Mouse (Mus musculus) large intestine, adult 2 months (tissue): Measurements from ENCODE around the gene Akap2. TPM values are rescaled to one million over a fixed set of nuclear protein-coding genes. Genes with fewer than 3 reads are reported as not detected.

Experiments used
- DNase-seq: peaks from one replicate; pipeline ENCODE4 v3.0.0-alpha.2; 2012; ENCODE audit warnings: low read depth, low spot score
- WGBS: fragments of 180-500 bp; shearing (Covaris S2); methylation state at CpG from one replicate; pipeline ENCODE4 v1.1.7; 2018; 5-methylcytosine and 5-hydroxymethylcytosine counted together
- polyA plus RNA-seq: library from polyadenylated mRNA; depleted of rRNA; stranded (reverse); fragments of >200 nt; gene quantifications from 2 replicates; pipeline ENCODE4 v1.2.3, GENCODE M21; 2012

Gene Akap2
- polyA plus RNA-seq, 1 experiment, result 7.4 TPM

- 74% methylated on average over 3 of the region's 3 CpGs for WGBS
- DNase-seq, result no peak
Observed at GRCm38 (mm10) chr4:57847676-57848075, 130.2 kb downstream of the Akap2 start.

DNA sequence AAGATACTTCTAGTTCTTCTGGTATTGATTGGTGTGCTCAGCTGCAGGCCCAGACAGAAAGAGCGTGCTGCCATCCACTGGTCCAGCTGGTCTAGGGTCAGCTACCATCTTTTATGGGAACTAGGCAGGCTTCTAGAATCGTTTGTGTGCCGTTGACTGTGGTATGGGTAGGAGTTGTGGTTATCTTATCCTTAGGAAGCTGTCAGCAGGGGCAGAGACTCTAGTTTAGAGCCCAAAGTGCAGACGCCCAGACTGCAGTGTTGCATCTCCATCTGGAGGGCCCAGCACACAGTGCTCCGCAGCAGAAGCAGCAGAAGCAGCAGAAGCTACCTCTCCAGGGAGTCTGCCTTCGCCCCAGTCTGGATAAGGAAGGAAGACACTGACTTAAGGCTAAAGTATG lies 132.0 kb downstream of the Akap2 start:
- no peak for DNase-seq
- WGBS, result 77% methylated on average over 6 of the region's 6 CpGs

DNA sequence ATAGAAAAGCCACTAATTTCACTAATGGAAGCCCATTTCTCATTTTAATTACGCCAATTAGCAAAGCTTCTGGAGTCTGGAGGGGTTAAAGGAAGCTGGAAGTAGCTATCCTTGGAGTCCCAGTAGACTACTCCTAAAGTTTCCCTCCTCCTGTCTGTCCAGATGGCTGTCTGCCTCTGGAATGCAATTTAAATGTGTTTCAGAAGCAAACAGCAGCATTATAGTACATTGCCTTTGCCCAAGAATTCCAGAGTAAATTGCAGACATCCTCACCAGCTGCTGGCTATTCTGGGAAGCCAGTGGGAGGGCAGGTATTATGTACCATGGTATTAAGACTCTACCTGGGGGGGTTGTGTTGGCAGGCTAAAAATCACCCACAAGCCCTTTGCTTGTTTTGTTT lies 134.3 kb downstream of the Akap2 start:
- WGBS, result 83% methylated on average over 1 of the region's 1 CpGs
- DNase-seq, result no peak

DNA sequence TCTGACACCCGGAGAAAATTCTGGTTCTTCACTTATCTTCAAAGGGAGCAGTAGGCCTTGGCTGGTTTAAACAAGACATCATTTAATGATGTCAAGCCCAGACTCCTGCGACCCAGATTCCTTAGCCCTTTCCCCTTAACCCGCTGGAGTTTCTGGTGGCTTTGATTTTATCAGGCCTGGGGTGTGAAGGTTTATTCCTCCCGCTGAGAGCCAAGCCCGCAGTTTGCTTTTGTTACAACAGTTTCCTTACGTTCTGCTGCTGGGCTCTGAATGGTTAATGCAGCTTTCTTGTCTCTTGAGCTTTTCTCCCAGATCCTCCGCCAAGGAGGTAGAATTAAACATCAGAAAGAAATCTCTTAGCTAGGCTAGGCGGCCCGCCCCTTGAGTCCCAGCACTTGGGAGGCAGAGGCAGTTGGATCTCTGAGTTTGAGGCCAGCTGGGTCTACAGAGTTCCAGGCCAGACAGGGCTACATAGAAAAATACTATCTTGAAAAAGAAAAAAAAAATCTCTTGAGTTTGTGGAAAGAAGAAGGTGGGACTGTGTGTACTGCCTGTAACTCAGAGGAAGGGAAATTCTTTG lies 135.1 kb downstream of the Akap2 start:
- DNase-seq, result no peak
- WGBS, result 59% methylated on average over 9 of the region's 9 CpGs

DNA sequence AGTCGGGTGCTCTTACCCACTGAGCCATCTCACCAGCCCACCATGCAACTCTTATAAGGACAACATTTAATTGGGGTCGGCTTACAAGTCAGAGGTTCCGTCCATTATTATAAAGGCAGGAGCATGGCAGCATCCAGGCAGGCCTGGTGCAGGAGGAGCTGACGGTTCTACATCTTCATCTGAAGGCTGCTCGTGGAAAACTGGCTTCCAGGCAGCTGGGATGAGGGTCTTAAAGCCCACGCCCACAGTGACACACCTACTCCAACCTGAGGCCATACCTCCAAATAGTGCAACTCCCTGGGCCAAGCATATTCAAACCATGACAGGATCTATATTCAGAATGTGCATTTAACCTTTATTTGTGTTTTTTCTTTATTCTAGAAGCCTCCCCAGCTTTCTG lies 136.7 kb downstream of the Akap2 start:
- 86% methylated on average over 6 of the region's 6 CpGs for WGBS
- DNase-seq, result no peak

DNA sequence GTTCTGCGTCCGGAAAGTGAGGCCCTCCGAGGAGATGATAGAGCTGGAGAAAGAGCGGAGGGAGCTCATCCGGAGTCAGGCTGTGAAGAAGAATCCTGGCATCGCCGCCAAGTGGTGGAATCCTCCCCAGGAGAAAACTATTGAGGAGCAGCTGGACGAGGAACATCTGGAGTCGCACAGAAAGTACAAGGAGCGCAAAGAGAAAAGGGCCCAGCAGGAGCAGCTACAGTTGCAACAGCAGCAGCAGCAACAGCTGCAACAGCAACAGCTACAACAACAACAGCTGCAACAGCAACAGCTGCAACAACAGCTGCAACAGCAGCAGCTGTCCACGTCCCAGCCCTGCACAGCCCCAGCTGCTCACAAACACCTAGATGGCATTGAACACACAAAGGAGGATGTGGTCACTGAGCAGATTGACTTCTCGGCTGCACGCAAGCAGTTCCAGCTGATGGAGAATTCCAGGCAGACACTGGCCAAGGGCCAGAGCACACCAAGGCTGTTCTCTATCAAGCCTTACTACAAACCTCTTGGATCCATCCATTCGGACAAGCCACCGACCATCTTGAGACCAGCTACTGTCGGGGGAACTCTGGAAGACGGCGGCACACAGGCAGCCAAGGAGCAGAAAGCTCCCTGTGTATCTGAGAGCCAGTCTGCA lies 138.0 kb downstream of the Akap2 start:
- WGBS, result 79% methylated on average over 18 of the region's 18 CpGs
- DNase-seq, result no peak

DNA sequence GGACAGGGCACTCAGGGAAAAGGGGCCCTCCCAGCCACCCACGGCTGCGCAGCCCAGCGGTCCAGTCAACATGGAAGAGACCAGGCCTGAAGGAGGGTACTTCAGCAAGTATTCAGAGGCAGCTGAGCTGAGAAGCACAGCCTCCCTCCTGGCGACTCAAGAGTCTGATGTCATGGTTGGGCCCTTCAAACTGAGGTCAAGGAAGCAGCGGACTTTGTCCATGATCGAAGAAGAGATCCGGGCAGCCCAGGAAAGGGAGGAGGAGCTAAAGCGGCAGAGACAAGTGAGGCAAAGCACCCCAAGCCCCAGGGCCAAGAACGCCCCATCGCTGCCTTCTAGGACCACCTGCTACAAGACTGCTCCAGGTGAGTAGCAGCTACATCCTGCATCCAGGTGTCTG lies 139.2 kb downstream of the Akap2 start:
- WGBS, result 90% methylated on average over 10 of the region's 10 CpGs
- DNase-seq, result no peak

GRCm38 (mm10) chr4:57860204-57860611 lies 142.8 kb downstream of the Akap2 start:
- DNase-seq, result no peak
- WGBS, result 63% methylated on average over 6 of the region's 6 CpGs

GRCm38 (mm10) chr4:57861166-57861565 lies 143.7 kb downstream of the Akap2 start:
- 57% methylated on average over 6 of the region's 6 CpGs for WGBS
- DNase-seq, result no peak

DNA sequence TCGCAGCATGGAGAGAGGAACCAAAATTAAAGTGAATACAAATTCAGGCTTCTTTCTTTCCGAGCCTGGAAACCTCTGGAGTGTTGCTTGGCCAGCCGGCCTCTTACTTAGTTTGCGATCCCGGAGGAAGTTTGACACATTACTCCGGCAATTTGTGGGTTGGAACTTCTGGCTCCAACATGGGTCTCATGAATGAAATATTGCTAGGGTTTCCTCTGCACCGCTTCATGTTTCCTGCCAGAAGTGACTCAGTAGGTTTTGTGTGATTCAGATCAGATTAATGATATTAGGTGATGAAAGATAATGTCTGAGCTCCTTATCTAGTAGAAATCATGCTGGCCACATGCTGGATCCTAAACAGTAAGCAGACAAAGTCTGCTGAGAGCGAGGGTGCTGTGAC lies 144.4 kb downstream of the Akap2 start:
- DNase-seq, result no peak
- 64% methylated on average over 8 of the region's 8 CpGs for WGBS

GRCm38 (mm10) chr4:57862269-57862986 lies 145.0 kb downstream of the Akap2 start:
- 63% methylated on average over 9 of the region's 9 CpGs for WGBS
- DNase-seq, result no peak

DNA sequence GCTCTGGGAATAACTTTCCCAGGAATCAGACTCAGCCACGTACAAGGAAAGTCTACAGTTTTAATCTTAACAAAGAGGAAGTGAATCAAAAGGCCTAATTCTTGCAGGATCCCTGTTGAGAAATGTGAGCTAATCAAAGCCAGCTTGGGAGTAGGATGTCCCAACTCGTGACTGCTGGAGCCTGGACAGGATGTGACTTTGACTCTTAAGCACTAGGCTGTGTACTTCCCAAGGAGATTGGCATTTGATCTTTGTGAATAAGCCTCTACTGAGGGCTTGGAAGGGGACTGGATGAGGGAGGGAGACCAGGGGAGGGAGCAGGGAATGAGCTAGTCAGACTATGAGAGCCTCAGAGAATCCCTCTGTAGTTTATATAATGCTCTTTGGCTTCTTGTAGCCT lies 148.6 kb downstream of the Akap2 start:
- no peak for DNase-seq
- WGBS, result 23% methylated on average over 2 of the region's 2 CpGs

- WGBS, result 60% methylated on average over 9 of the region's 9 CpGs
- DNase-seq, result no peak
Observed at GRCm38 (mm10) chr4:57866990-57867389, 149.5 kb downstream of the Akap2 start.

- 65% methylated on average over 10 of the region's 10 CpGs for WGBS
- DNase-seq, result no peak
Observed at GRCm38 (mm10) chr4:57867454-57867853, 150.0 kb downstream of the Akap2 start.

- no peak for DNase-seq
- 91% methylated on average over 5 of the region's 5 CpGs for WGBS
Observed at GRCm38 (mm10) chr4:57879137-57879536, 161.7 kb downstream of the Akap2 start.

DNA sequence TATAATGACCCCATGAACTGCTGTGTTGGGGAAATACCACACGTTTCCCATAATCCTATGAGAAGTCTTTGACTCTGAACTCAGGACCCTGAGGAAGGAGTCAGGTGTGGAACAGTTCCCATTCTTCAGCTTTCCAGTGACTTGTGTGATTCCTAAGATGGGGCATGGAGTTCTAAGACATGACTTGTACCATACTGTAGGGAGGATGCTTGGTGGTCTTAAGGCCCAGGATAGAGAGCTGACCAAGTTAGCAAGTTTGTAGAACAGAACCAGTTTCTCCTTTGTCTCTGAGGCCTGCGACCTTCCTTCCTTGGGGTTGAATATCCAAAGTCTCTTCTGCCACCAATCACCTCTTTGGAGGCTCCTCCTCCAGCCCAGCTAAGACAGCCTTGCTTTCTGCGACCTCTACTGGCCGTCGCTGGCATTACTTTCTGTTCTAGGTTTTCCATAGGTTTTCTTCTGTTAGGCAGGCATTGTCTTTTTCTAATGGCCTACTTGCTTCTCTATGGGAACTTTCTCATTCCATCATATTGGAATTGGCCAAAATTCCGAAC lies 162.4 kb downstream of the Akap2 start:
- 8% methylated on average over 6 of the region's 6 CpGs for WGBS
- peak; percentile 59 for DNase-seq

DNA sequence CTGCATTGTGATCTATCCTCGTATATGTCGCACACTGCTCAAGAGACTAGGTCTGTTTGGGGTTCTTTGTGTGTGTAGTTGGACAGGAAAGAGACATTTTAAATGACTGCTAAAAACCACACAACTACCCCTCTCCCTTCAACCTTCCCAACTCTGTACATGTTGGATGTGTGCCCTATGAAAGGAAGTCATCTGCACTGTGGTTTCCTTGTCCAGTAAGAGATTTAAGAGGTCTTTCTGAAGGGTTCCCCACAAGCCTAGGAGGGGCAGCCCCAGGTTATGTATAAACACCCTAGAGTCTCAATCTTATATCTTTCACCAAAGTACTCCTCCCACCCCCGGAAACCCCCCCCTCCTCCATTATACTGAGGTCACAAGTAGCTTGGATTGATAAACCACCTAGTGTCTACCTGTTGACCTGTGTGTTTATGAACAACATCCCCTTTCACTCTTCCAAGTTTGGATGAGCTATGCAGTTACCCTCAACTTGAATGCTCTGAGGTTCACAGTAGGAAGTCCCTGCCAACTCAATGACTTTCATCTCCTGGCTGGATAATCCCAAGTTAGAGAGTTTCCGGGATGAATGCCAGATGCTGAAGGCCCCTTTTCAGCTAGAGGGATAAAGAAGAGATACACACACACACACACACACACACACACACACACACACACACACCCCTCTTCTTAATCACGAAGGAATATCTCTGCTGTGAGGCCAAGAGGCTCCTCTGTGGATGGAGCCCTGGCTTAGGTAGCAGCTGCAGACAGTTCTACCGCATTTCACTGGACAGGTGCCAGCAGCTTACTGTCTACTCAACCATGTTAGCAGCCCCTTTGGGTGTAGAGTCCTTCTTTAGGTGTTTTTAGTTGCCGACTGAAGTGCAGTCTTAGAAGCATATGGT lies 166.3 kb downstream of the Akap2 start:
- DNase-seq, result no peak
- 54% methylated on average over 7 of the region's 7 CpGs for WGBS

- WGBS, result 80% methylated on average over 3 of the region's 3 CpGs
- no peak for DNase-seq
Observed at GRCm38 (mm10) chr4:57884511-57884910, 167.1 kb downstream of the Akap2 start.

DNA sequence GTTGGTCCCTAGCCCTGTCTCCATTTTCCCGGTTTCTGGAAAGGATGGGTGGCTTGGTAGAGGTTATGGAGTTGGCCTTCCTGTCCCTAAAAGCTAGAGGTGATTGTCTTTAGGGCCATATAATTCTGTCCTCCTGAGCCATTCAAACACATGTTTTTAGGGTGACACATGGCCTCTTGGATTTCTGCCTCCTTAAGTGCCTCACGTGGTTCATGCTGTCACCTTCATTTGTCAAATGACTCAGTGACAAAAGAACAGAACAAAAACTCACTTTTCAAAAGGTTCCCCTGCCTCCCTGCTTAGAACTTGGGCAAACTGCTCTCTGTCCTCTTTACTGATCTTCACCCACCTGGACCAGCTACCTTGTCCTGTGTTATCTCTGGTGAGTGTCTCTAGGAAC lies 167.7 kb downstream of the Akap2 start:
- DNase-seq, result no peak
- 69% methylated on average over 2 of the region's 2 CpGs for WGBS
